Mouse (Mus musculus) cerebellum, adult 2 months (tissue): ENCODE results near the gene Nos3.

Experiments
- CTCF ChIP-seq: fragments of 200-500 bp; IDR thresholded peaks from 2 replicates; pipeline ENCODE4 v1.5.1; 2011; ENCODE audit warnings: low read depth, mild to moderate bottlenecking, control low read depth, low read length, moderate library complexity, borderline replicate concordance; ENCODE audit not compliant: insufficient read depth
- POLR2A ChIP-seq: fragments of 200-500 bp; IDR thresholded peaks from 2 replicates; pipeline ENCODE4 v1.6.1; 2011; ENCODE audit warnings: low read length, control low read depth, borderline replicate concordance; ENCODE audit not compliant: insufficient read depth

DNA sequence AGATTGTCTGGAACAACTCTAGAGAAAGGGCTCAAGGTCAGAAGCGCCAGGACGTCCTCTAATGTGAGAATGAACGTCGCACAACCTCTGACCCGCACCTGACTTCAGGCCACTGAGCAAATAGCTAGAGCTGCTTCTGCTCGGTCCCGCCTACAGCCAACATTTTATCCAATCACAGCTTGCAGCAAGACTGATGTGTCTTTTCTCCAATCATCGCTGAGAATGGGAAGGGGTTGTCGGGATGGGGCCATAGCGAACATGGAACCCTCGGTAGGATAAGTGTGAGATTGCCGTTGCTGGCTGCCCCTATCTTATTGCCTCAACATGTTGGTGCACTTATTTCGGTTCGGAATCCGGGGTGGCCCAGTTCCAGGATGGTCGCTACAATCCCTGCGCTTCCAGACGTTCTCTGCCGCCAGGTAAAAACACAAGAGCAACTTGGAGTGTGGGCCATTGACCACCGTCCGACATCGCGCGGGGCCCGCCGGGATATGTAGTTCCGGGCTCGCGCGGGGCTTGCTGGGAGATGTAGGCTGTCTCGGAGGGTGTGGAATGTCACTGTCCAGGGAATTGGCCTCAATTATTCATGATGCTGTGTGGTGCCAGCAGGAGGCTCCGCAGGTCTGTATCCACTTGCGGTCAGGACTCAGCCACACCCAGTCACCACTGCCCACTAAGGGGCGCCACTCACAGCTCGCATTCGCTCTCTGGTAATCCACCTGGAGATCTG, 29.7 kb downstream of the Nos3 start:
- TF ChIP-seq POLR2A (peak; percentile 62; the same call in 1 of the 2 replicates), CTCF (peak; percentile 76)
